19 mouse cellular contexts compared by ENCODE assay signal in genomic region chr16:31255685-31256084, GRCm38 (mm10). TPM values are rescaled to one million over a fixed set of nuclear protein-coding genes. Genes with fewer than 3 reads are reported as not detected.
DNase-seq lines count a peak whose midpoint lies in the region; ATAC-seq and TF ChIP-seq lines count a peak whose summit lies in the region.
"Had no signal": no experiment of that assay in that cellular context is flagged by ENCODE, and none has a peak within 500 bp of the region (broad histone marks: within the 10 kb centered on the region; RNA-seq: fewer than 3 reads in every experiment).

No protein-coding gene starts in this region.

- WGBS in embryonic facial prominence, embryonic 14.5 days = 73% methylated on average over 3 of the region's 3 CpGs
- 80% methylated on average over 3 of the region's 3 CpGs for WGBS in embryonic facial prominence, embryonic 10.5 days
- 74% methylated on average over 3 of the region's 3 CpGs for WGBS in hindbrain, embryonic 16.5 days
- 73% methylated on average over 3 of the region's 3 CpGs for WGBS in hindbrain, embryonic 10.5 days

- no peak overlapping the region for H3K4me2 ChIP-seq in embryonic facial prominence, embryonic 14.5 days (ENCODE audit: low read depth, low read length)
- no peak overlapping the region for H3K4me2 ChIP-seq in hindbrain, embryonic 16.5 days (ENCODE audit: low read length)
- H3K4me2 ChIP-seq: forebrain, embryonic 15.5 days; heart, embryonic 13.5 days; hindbrain, embryonic 13.5 days had no signal

- DNase-seq in embryonic facial prominence, embryonic 14.5 days (ENCODE audit: low spot score) = no peak
- DNase-seq in embryonic facial prominence, embryonic 10.5 days (ENCODE audit: low spot score) = no peak
- DNase-seq in hindbrain, embryonic 10.5 days (ENCODE audit: low spot score) = no peak
- DNase-seq in testis, postnatal 10 days (ENCODE audit: low spot score) = no peak
- no peak for DNase-seq in lung, postnatal 25 days (ENCODE audit: low spot score)
- DNase-seq: adrenal gland, postnatal 10 days; B cell, adult 2 months; cerebellum, adult 18-20 months; cerebellum, postnatal 10 days; gastrocnemius, postnatal 14 days; heart, postnatal 36 days had no signal

- no peak overlapping the region for H3K4me3 ChIP-seq in embryonic facial prominence, embryonic 14.5 days (ENCODE audit: low read depth, low read length)
- H3K4me3 ChIP-seq in embryonic facial prominence, embryonic 10.5 days = no peak overlapping the region
- H3K4me3 ChIP-seq in hindbrain, embryonic 16.5 days (ENCODE audit: low read length) = no peak overlapping the region
- H3K4me3 ChIP-seq in hindbrain, embryonic 10.5 days = no peak overlapping the region
- H3K4me3 ChIP-seq in testis, adult 2 months (ENCODE audit: control insufficient read depth, low read depth, low read length) = peak overlapping the region; percentile 66
- H3K4me3 ChIP-seq: forebrain, embryonic 15.5 days; heart, embryonic 13.5 days; hindbrain, embryonic 13.5 days had no signal

- ATAC-seq in embryonic facial prominence, embryonic 14.5 days (ENCODE audit: low read depth) = peak; percentile 55
- 0 out of 2 replicates have a peak, but pooled peaks have one; percentile 6 for ATAC-seq in hindbrain, embryonic 16.5 days
- no peak for ATAC-seq in cerebellum, adult (ENCODE audit: insufficient number of reproducible peaks, low FRiP score, low TSS enrichment)
- ATAC-seq: CD4-positive, CD25-positive, alpha-beta regulatory T cell, adult 4 months; forebrain, embryonic 15.5 days; intestine, embryonic 16.5 days had no signal

- H3K36me3 ChIP-seq in embryonic facial prominence, embryonic 14.5 days (ENCODE audit: control insufficient read depth, insufficient read depth, low read length) = peaks cover 69% of the 10 kb centered on the region
- peaks cover 77% of the 10 kb centered on the region for H3K36me3 ChIP-seq in embryonic facial prominence, embryonic 10.5 days (replicated peaks)
- peaks cover 18% of the 10 kb centered on the region for H3K36me3 ChIP-seq in hindbrain, embryonic 16.5 days (ENCODE audit: control insufficient read depth, insufficient read depth, low read length)
- H3K36me3 ChIP-seq in hindbrain, embryonic 10.5 days = peaks cover 77% of the 10 kb centered on the region
- peaks cover 2% of the 10 kb centered on the region; the same call in 1 of the 2 replicates for H3K36me3 ChIP-seq in testis, adult 2 months (ENCODE audit: control insufficient read depth, insufficient read depth, low read length)

- no peak overlapping the region for H3K27ac ChIP-seq in embryonic facial prominence, embryonic 14.5 days (replicated peaks; ENCODE audit: low read depth, low read length)
- no peak overlapping the region for H3K27ac ChIP-seq in embryonic facial prominence, embryonic 10.5 days (replicated peaks)
- H3K27ac ChIP-seq in hindbrain, embryonic 16.5 days (ENCODE audit: low read depth, low read length) = no peak overlapping the region
- no peak overlapping the region for H3K27ac ChIP-seq in hindbrain, embryonic 10.5 days
- no peak overlapping the region for H3K27ac ChIP-seq in testis, adult 2 months (ENCODE audit: control insufficient read depth, insufficient read depth, low read depth, low read length)
- H3K27ac ChIP-seq: forebrain, embryonic 15.5 days; heart, embryonic 13.5 days; hindbrain, embryonic 13.5 days had no signal

- no peak for TF ChIP-seq POLR2A in testis, adult 2 months (IDR thresholded peaks at IDR 0.05; ENCODE audit: control insufficient read depth, low read depth, low read length)

- no peaks in the 10 kb centered on the region for H3K9me3 ChIP-seq in embryonic facial prominence, embryonic 14.5 days (ENCODE audit: control insufficient read depth, low read length)
- no peaks in the 10 kb centered on the region for H3K9me3 ChIP-seq in embryonic facial prominence, embryonic 10.5 days
- H3K9me3 ChIP-seq in hindbrain, embryonic 16.5 days (ENCODE audit: control insufficient read depth, low read length) = no peaks in the 10 kb centered on the region
- no peaks in the 10 kb centered on the region for H3K9me3 ChIP-seq in hindbrain, embryonic 10.5 days
- H3K9me3 ChIP-seq: forebrain, embryonic 15.5 days; heart, embryonic 13.5 days; hindbrain, embryonic 13.5 days had no signal

- H3K27me3 ChIP-seq in embryonic facial prominence, embryonic 14.5 days (replicated peaks; ENCODE audit: control insufficient read depth, insufficient read depth, low read length) = no peaks in the 10 kb centered on the region
- H3K27me3 ChIP-seq in embryonic facial prominence, embryonic 10.5 days (replicated peaks; ENCODE audit: low read depth, poor library complexity, severe bottlenecking) = no peaks in the 10 kb centered on the region
- no peaks in the 10 kb centered on the region for H3K27me3 ChIP-seq in hindbrain, embryonic 16.5 days (replicated peaks; ENCODE audit: control insufficient read depth, insufficient read depth, low read length)
- no peaks in the 10 kb centered on the region for H3K27me3 ChIP-seq in hindbrain, embryonic 10.5 days (ENCODE audit: insufficient read depth, poor library complexity, severe bottlenecking)
- H3K27me3 ChIP-seq in testis, adult 2 months (ENCODE audit: control insufficient read depth, insufficient read depth, low read length) = no peaks in the 10 kb centered on the region
- H3K27me3 ChIP-seq: forebrain, embryonic 15.5 days; heart, embryonic 13.5 days; hindbrain, embryonic 13.5 days had no signal

- no peaks in the 10 kb centered on the region for H3K4me1 ChIP-seq in embryonic facial prominence, embryonic 14.5 days (ENCODE audit: control insufficient read depth, insufficient read depth, low read length)
- H3K4me1 ChIP-seq in embryonic facial prominence, embryonic 10.5 days = no peaks in the 10 kb centered on the region
- H3K4me1 ChIP-seq in hindbrain, embryonic 16.5 days (ENCODE audit: control insufficient read depth, insufficient read depth, low read depth, low read length) = no peaks in the 10 kb centered on the region
- H3K4me1 ChIP-seq in hindbrain, embryonic 10.5 days (replicated peaks) = no peaks in the 10 kb centered on the region
- H3K4me1 ChIP-seq in testis, adult 2 months (ENCODE audit: control insufficient read depth, insufficient read depth, low read length) = no peaks in the 10 kb centered on the region
- H3K4me1 ChIP-seq: forebrain, embryonic 15.5 days; heart, embryonic 13.5 days; hindbrain, embryonic 13.5 days had no signal

- no peak overlapping the region for H3K9ac ChIP-seq in embryonic facial prominence, embryonic 14.5 days (ENCODE audit: low read depth, low read length)
- no peak overlapping the region for H3K9ac ChIP-seq in hindbrain, embryonic 16.5 days (ENCODE audit: low read depth, low read length)
- H3K9ac ChIP-seq: forebrain, embryonic 15.5 days; heart, embryonic 13.5 days; hindbrain, embryonic 13.5 days had no signal

- no peak for TF ChIP-seq CTCF in testis, adult 2 months (IDR thresholded peaks at IDR 0.05; ENCODE audit: control insufficient read depth, insufficient read depth, insufficient replicate concordance, low read depth, low read length)

RNA-seq across cellular contexts. Expression of gene Ppp1r2, which starts 19.4 kb away (rescaled TPM):
- 106 TPM in 2 replicates for polyA plus RNA-seq in embryonic facial prominence, embryonic 14.5 days (2014; fragmentation: Nextera tagmentation; extraction: Ambion mirVana)
- polyA plus RNA-seq in embryonic facial prominence, embryonic 10.5 days (2016; fragmentation: Nextera tagmentation; extraction: Ambion mirVana) = 87.2 and 91.8 TPM in 2 replicates
- 95.0 and 95.9 TPM in 2 replicates for polyA plus RNA-seq in hindbrain, embryonic 16.5 days (2015; fragmentation: Nextera tagmentation; extraction: Ambion mirVana)
- polyA plus RNA-seq in hindbrain, embryonic 10.5 days (2016; fragmentation: Nextera tagmentation; extraction: Ambion mirVana) = 99.2 and 99.9 TPM in 2 replicates
- polyA plus RNA-seq in testis, adult 2 months (2012; rRNA removed) = 38.9 and 41.0 TPM in 2 replicates

RNA-seq across cellular contexts. Expression of gene Acap2, which starts 54.6 kb away (rescaled TPM):
- polyA plus RNA-seq in embryonic facial prominence, embryonic 14.5 days (2014; fragmentation: Nextera tagmentation; extraction: Ambion mirVana) = 26.3 and 27.2 TPM in 2 replicates
- polyA plus RNA-seq in embryonic facial prominence, embryonic 10.5 days (2016; fragmentation: Nextera tagmentation; extraction: Ambion mirVana) = 18.8 and 19.0 TPM in 2 replicates
- polyA plus RNA-seq in hindbrain, embryonic 16.5 days (2015; fragmentation: Nextera tagmentation; extraction: Ambion mirVana) = 9.4 and 11.0 TPM in 2 replicates
- 16.8 and 20.1 TPM in 2 replicates for polyA plus RNA-seq in hindbrain, embryonic 10.5 days (2016; fragmentation: Nextera tagmentation; extraction: Ambion mirVana)
- 3.8 TPM in 2 replicates for polyA plus RNA-seq in testis, adult 2 months (2012; rRNA removed)

RNA-seq across cellular contexts. Expression of gene Apod, which starts 58.9 kb away (rescaled TPM):
- 63.0 and 64.0 TPM in 2 replicates for polyA plus RNA-seq in embryonic facial prominence, embryonic 14.5 days (2014; fragmentation: Nextera tagmentation; extraction: Ambion mirVana)
- 5.0 and 6.1 TPM in 2 replicates for polyA plus RNA-seq in embryonic facial prominence, embryonic 10.5 days (2016; fragmentation: Nextera tagmentation; extraction: Ambion mirVana)
- 119 and 120 TPM in 2 replicates for polyA plus RNA-seq in hindbrain, embryonic 16.5 days (2015; fragmentation: Nextera tagmentation; extraction: Ambion mirVana)
- polyA plus RNA-seq in hindbrain, embryonic 10.5 days (2016; fragmentation: Nextera tagmentation; extraction: Ambion mirVana) = 18.0 and 41.8 TPM in 2 replicates
- polyA plus RNA-seq in testis, adult 2 months (2012; rRNA removed) = 0.46 and 1.8 TPM in 2 replicates
- polyA plus RNA-seq: CD4-positive, CD25-positive, alpha-beta regulatory T cell, adult 4 months had no signal
